Mouse (Mus musculus) heart, adult 9 months (tissue): ENCODE measurements at regions not wholly inside any gene's neighbourhood (a gene's known extent, or its start where the extent isn't known, plus 50 kb on each side); places are given as distances from the start of the nearest gene placed in this dataset.
A peak's percentile ranks its signal among the peaks of the same experiment; 100 is the strongest.

Experiments
- DNase-seq, 2 experiments: peaks; one replicate each; pipeline ENCODE4 v3.0.0; 2022; ENCODE audit warnings: low spot score in 2 of 2

- DNase-seq: peak; percentile 52 to 72
Observed at GRCm38 (mm10) chr17:45889451-45889850, 142.7 kb downstream of the Vegfa start.

DNA sequence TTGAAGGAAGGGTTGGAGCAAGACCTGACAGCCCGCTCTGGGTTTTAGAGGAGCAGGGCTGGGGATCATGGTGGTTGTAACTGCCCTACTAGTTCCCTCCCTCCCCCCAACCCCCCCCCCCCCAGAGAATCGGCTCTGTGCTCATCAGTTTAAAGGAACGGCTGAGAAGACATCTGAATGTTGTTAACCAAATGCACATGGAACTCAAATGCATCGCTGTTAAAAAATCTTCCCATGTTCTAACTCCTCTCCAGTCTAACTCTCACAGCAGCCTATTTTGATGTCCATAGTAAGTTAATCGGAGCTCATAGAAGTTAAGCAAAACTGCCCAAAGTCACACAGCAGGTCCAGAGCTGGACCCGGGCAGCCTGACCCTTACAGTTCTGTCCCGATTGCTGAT lies 143.1 kb downstream of the Vegfa start:
- DNase-seq: no peak

DNA sequence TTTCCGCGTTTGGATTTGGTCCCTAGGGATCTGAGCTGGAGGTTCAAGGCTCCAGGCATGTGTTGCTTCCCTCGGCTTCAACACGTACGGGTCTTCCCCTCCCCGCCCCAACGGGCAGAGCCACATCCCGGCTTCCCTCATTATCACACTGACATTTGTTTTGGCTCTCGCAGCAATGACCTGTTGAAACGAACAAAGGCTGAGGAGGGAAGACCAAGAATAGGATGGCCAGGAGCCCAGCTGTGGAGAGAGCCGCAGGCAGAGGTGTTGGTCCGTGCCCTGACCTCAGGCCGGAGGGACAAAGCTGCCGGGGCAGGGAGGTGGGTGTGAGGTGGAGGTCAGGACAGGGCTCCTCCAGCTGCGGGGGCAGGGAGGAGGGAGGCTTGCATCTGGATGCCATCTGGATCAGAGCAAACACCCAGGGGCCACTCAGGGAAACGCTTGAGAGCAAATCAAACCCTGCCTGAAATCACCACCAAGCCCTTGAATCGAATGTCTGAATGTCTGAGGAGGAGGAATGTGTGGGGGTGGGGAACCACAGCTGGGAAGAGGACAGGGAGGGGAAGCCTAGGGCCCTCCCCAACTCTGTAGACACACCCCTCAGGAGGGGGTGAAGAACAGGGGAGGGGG lies 145.6 kb downstream of the Vegfa start:
- DNase-seq: peak; percentile 83 to 85

GRCm38 (mm10) chr17:45885461-45886336 lies 146.5 kb downstream of the Vegfa start:
- peak; percentile 64 to 78 for DNase-seq

- DNase-seq: no peak
Observed at GRCm38 (mm10) chr17:45884021-45884722, 148.0 kb downstream of the Vegfa start.

- DNase-seq: no peak
Observed at GRCm38 (mm10) chr17:45882682-45883081, 149.0 kb upstream of the 1600014C23Rik start.

GRCm38 (mm10) chr17:45881284-45881683 lies 147.6 kb upstream of the 1600014C23Rik start:
- no peak for DNase-seq

DNA sequence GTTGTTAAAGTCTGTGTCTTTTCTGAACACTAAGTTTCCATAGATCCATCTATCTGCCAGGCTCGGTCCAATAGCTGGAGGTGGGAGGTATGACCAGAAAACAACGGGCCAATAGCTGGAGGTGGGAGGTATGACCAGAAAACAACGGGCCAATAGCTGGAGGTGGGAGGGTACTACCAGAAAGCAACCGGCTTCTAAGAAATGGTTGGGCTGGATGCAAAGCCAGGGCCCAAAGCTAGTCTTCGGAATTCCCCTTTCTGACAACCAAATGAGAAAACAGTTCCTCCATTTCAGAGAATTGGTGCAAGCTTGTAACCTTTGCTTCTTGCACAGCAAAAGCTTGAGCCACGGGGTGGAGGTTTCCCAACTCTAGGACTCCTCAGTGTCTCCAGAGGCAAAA lies 147.1 kb upstream of the 1600014C23Rik start:
- no peak for DNase-seq

DNA sequence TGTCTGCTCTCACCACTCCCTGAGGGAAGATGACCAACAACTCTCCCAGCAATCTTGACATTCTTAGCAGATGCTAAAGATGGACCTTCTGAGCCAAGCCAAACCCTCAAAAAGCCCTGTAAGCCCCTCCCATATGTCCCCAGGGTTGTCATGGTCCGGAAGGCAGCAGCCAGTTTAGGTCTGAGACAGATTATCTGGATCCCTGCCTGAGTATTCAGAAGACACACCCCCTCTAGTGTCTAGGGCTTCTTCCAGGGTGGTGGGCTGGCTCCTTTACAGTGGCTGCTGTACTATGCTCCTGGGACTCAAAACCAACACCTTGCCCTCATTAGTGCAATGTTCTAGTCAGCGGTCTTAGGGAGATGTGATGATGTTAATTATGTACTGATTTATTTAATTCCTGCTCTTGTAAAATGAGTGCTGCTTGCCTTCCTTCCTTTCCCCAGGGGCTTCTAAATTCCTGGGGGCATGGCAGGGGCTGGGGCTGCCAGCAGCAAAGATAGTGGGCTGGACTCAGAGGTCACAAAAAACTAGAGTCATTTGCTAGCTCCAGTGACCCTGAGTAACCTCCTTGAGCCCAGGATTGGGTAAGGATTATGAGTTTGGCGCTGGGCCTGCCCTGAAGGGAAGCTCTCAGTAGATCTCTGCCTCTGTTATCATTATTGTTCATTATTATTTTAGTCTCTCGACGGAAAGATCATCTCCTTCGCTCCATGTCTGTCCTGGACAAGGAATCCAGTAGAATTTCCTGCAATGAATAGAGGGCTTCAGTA lies 146.0 kb upstream of the 1600014C23Rik start:
- DNase-seq: peak in 1 of 2 experiments; percentile 50

- DNase-seq: no peak
Observed at GRCm38 (mm10) chr17:45878394-45878793, 144.8 kb upstream of the 1600014C23Rik start.

DNA sequence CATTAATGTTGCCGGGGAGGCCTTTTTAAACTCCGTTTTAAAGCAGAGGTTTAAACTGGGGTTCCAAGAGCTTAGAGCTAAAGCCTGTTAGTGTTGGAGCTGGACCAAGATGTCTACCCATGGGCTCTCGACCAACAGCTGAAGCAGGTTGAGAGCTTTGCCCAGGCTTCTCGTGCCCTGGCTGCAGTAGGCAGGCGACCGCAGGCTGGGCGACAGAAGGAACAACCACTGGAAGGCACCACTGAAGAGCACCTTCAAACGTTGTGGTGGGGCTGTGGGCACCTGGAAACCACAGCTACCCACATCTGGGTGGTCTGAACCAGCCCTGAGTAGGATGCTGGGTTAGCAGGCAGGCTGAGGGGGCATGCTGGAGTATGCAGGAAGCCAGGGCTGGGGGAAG lies 141.7 kb upstream of the 1600014C23Rik start:
- DNase-seq: no peak

- no peak for DNase-seq
Observed at GRCm38 (mm10) chr17:45873996-45874395, 140.4 kb upstream of the 1600014C23Rik start.

- peak in 1 of 2 experiments; percentile 50 for DNase-seq
Observed at GRCm38 (mm10) chr17:45873200-45873955, 139.7 kb upstream of the 1600014C23Rik start.

GRCm38 (mm10) chr17:45871666-45872653 lies 138.3 kb upstream of the 1600014C23Rik start:
- DNase-seq: no peak

DNA sequence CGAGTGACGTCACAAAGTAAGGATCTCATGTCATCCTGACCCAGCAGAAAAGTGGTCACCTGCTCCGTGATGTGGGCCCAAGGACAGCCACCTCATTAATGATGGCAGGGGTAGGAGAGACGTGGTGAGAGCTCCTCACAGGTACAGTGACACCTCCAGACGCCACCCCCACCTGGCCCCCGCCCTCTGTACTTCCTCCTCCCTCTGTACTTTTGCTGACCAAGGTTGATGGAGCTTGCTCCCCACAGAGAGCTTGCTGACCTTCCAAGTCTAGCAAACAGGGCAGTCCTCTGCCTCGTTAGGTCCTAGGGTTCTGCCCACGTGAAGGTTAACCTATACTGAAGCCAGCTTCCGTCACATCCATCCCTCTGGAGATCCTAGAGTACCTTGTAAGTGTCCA lies 137.4 kb upstream of the 1600014C23Rik start:
- DNase-seq: no peak

GRCm38 (mm10) chr17:45869014-45869968 lies 135.6 kb upstream of the 1600014C23Rik start:
- peak in 1 of 2 experiments; percentile 52 for DNase-seq

DNA sequence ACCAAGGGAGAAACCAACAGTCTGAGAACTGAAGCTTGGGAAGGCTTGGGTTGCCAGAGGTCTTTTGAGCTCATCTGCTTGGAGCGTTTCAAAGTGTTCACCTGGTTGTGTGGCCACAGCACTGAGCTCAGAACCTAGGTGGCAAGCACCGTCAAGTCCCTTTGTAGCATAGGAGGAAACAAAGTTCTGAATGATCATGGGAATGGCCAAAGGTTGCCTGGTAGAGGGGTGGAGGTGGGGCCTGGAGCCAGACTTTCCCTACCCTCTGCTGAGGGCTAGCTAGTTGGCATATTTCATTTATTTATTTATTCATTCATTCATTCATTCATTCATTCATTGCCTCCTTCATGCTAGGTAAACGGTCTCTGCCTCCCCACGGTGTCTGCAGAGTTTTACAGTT lies 134.9 kb upstream of the 1600014C23Rik start:
- no peak for DNase-seq

GRCm38 (mm10) chr17:45867727-45868126 lies 134.1 kb upstream of the 1600014C23Rik start:
- DNase-seq: peak in 1 of 2 experiments; percentile 48
